Mouse (Mus musculus) C2C12 (cell line): Measurements from ENCODE around the gene Sfrp5. TPM values are rescaled to one million over a fixed set of nuclear protein-coding genes. Genes with fewer than 3 reads are reported as not detected.

ENCODE experiments used
- H3K27me3 ChIP-seq: one replicate; pipeline ENCODE4 v1.6.1; 2011; ENCODE audit not compliant: control insufficient read depth, insufficient read depth, insufficient read length
- H3K36me3 ChIP-seq: one replicate; pipeline ENCODE4 v1.6.1; 2011; ENCODE audit not compliant: control insufficient read depth, insufficient read depth
- H3K4me3 ChIP-seq: one replicate; pipeline ENCODE4 v1.5.1; 2011; ENCODE audit warnings: mild to moderate bottlenecking, control low read depth; ENCODE audit not compliant: poor library complexity, insufficient read depth, severe bottlenecking
- H3K79me2 ChIP-seq: one replicate; pipeline ENCODE4 v1.6.1; 2011; ENCODE audit not compliant: control insufficient read depth, insufficient read depth
- H3K79me3 ChIP-seq: one replicate; pipeline ENCODE4 v1.6.1; 2011; ENCODE audit warnings: low read depth, control low read depth
- H3ac ChIP-seq: one replicate; pipeline ENCODE3; 2011; ENCODE audit warnings: low read depth; ENCODE audit not compliant: control insufficient read depth, insufficient read length
- CEBPB ChIP-seq: IDR thresholded peaks from one replicate; pipeline ENCODE4 v1.6.1; 2011; ENCODE audit warnings: low read depth, mild to moderate bottlenecking, control low read depth, moderate library complexity
- CTCF ChIP-seq: IDR thresholded peaks from one replicate; pipeline ENCODE4 v1.5.1; 2011; ENCODE audit not compliant: control insufficient read depth, insufficient read depth, insufficient read length
- FOSL1 ChIP-seq: IDR thresholded peaks from one replicate; pipeline ENCODE4 v1.8.0; 2011; ENCODE audit warnings: mild to moderate bottlenecking, low read length; ENCODE audit not compliant: poor library complexity, insufficient read depth, severe bottlenecking
- MAX ChIP-seq: IDR thresholded peaks from one replicate; pipeline ENCODE4 v1.6.1; 2011; ENCODE audit warnings: mild to moderate bottlenecking, control low read depth
- MYOD1 ChIP-seq: IDR thresholded peaks from one replicate; pipeline ENCODE4 v1.6.1; 2011; ENCODE audit warnings: low read depth; ENCODE audit not compliant: control insufficient read depth, insufficient read length
- MYOG ChIP-seq: IDR thresholded peaks from one replicate; pipeline ENCODE4 v1.6.1; 2011; ENCODE audit not compliant: control insufficient read depth, insufficient read length; ENCODE audit errors: extremely low read depth
- USF1 ChIP-seq: IDR thresholded peaks from one replicate; pipeline ENCODE4 v1.6.1; 2011; ENCODE audit warnings: low read depth, mild to moderate bottlenecking, control low read depth, moderate library complexity
- long read RNA-seq, 2 experiments: library from polyadenylated mRNA; unstranded; transcript quantifications; one replicate each; pipeline ENCODE4 v2.0.0; 2019 to 2020
- polyA plus RNA-seq: library from polyadenylated mRNA; unstranded; fragments of >200 nt; fragmentation: generic; extraction: Trizol; gene quantifications from one replicate; pipeline ENCODE4 v1.2.1, GENCODE M21; 2012; ENCODE audit warnings: missing spikeins

Sfrp5 gene
- polyA plus RNA-seq, result not detected
- long read RNA-seq, experiment 1, result 0 reads
- long read RNA-seq, experiment 2, result 0 reads

- Histone ChIP-seq H3K36me3 (no peaks in the 10 kb centered on the region), H3K79me2 (no peaks in the 10 kb centered on the region), H3K79me3 (no peaks in the 10 kb centered on the region), H3ac (no peak within 1 kb of the TSS), H3K4me3 (no peak within 1 kb of the TSS), H3K27me3 (peaks cover 80% of the 10 kb centered on the region)
- TF ChIP-seq USF1, result no peak
- no peak for TF ChIP-seq FOSL1
- TF ChIP-seq MYOG, result no peak
- no peak for TF ChIP-seq CTCF
- no peak for TF ChIP-seq CEBPB
- no peak for TF ChIP-seq MYOD1
- no peak for TF ChIP-seq MAX
Observed at GRCm38 (mm10) chr19:42201696-42202381, at the start of gene Sfrp5. Gene Sfrp5 (minus strand): TSS chr19:42202252.

- H3K36me3 ChIP-seq, result no peaks in the 10 kb centered on the region
- H3K79me3 ChIP-seq, result no peaks in the 10 kb centered on the region
- H3K27me3 ChIP-seq, result peaks cover 43% of the 10 kb centered on the region
- H3ac ChIP-seq, result no peak overlapping the region
- H3K79me2 ChIP-seq, result no peaks in the 10 kb centered on the region
- no peak overlapping the region for H3K4me3 ChIP-seq
- TF ChIP-seq FOSL1, result no peak
- TF ChIP-seq MYOD1, result no peak
- peak; percentile 74 for TF ChIP-seq USF1
- TF ChIP-seq CEBPB, result no peak
- TF ChIP-seq CTCF, result no peak
- TF ChIP-seq MYOG, result no peak
- TF ChIP-seq MAX, result peak; percentile 26
Observed at GRCm38 (mm10) chr19:42249976-42250914, 48.2 kb upstream of the Sfrp5 start.

- no peaks in the 10 kb centered on the region for H3K79me3 ChIP-seq
- no peak within 1 kb of the TSS for H3ac ChIP-seq
- no peaks in the 10 kb centered on the region for H3K79me2 ChIP-seq
- no peaks in the 10 kb centered on the region for H3K36me3 ChIP-seq
- no peak within 1 kb of the TSS for H3K4me3 ChIP-seq
- peaks cover 51% of the 10 kb centered on the region for H3K27me3 ChIP-seq
- no peak for TF ChIP-seq FOSL1
- no peak for TF ChIP-seq CTCF
- TF ChIP-seq MYOD1, result no peak
- no peak for TF ChIP-seq MYOG
- no peak for TF ChIP-seq MAX
- TF ChIP-seq USF1, result no peak
- no peak for TF ChIP-seq CEBPB
Observed at GRCm38 (mm10) chr19:42247519-42247918, 45.5 kb upstream of the Sfrp5 start, which contains the start of gene Golga7b. Gene Golga7b (plus strand): TSS chr19:42247574.

- Histone ChIP-seq H3K36me3 (no peaks in the 10 kb centered on the region), H3ac (no peak overlapping the region), H3K79me2 (no peaks in the 10 kb centered on the region), H3K4me3 (no peak overlapping the region), H3K27me3 (peaks cover 55% of the 10 kb centered on the region), H3K79me3 (no peaks in the 10 kb centered on the region)
- TF ChIP-seq FOSL1 (no peak), MYOG (no peak), MYOD1 (no peak), USF1 (no peak), CEBPB (no peak), CTCF (no peak), MAX (no peak)
Observed at GRCm38 (mm10) chr19:42246626-42247025, 44.6 kb upstream of the Sfrp5 start.

GRCm38 (mm10) chr19:42243401-42243800 lies 41.3 kb upstream of the Sfrp5 start:
- no peaks in the 10 kb centered on the region for H3K36me3 ChIP-seq
- TF ChIP-seq CEBPB (no peak), MYOD1 (no peak), MAX (no peak), CTCF (no peak), MYOG (no peak), USF1 (no peak), FOSL1 (no peak)
- peaks cover 58% of the 10 kb centered on the region for H3K27me3 ChIP-seq
- no peak overlapping the region for H3ac ChIP-seq
- no peaks in the 10 kb centered on the region for H3K79me3 ChIP-seq
- no peak overlapping the region for H3K4me3 ChIP-seq
- no peaks in the 10 kb centered on the region for H3K79me2 ChIP-seq
